Mouse (Mus musculus) erythroblast, embryonic 14.5 days (primary cell): Measurements from ENCODE around the gene Cox5a.

Experiments
- GATA1 ChIP-seq: IDR thresholded peaks from 2 replicates; pipeline ENCODE4 v1.6.1; 2012; ENCODE audit warnings: low read length, inconsistent platforms, mixed read lengths
- TAL1 ChIP-seq: IDR thresholded peaks from 3 replicates; pipeline ENCODE4 v1.6.1; 2012; ENCODE audit warnings: low read length, inconsistent platforms, mixed read lengths

GRCm38 (mm10) chr9:57559568-57559967 is 38.5 kb downstream of the Cox5a start:
- TF ChIP-seq TAL1 (no peak), GATA1 (no peak)
